Mouse (Mus musculus) kidney, adult 2 months (tissue): ENCODE data around the gene Grip1.

Source experiments
- CTCF ChIP-seq: fragments of 200-500 bp; conservative IDR thresholded peaks from 2 replicates; pipeline ENCODE4 v1.5.1; 2011; ENCODE audit warnings: low read depth, mild to moderate bottlenecking, control low read depth, low read length, moderate library complexity, mixed read lengths; ENCODE audit not compliant: insufficient read depth, insufficient read length
- POLR2A ChIP-seq: fragments of 200-500 bp; IDR thresholded peaks from one replicate; pipeline ENCODE4 v1.6.1; 2011; ENCODE audit warnings: low read depth, low read length, control low read depth

DNA sequence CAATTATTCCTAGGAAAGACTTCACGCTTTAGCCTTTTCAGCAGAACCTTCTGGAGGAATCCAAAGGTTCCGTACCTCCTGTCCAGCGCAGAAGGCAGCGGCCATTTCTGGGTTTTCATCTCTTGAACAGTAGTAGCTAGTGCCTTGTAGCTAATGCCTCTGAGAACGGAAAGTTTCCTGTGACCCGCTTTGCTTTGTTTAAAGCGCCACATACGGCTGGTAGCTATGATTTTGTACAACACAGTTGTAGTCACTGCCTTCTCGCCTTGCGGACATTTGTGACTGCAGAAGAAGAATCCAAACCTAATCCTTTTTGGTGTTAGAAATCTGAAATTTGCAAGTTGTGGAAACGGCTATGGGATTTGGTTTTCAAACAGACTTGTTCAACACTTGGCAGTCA lies 68.1 kb downstream of the Grip1 start:
- TF ChIP-seq POLR2A (no peak), CTCF (no peak)
